Mouse (Mus musculus) liver, adult 2 months (tissue): Measurements from ENCODE around the gene Bag2. TPM values are rescaled to one million over a fixed set of nuclear protein-coding genes. Genes with fewer than 3 reads are reported as not detected.
A peak's percentile ranks its signal among the peaks of the same experiment; 100 is the strongest.

Source experiments
- DNase-seq: peaks from one replicate; pipeline ENCODE4 v3.0.0-alpha.2; 2011; ENCODE audit warnings: low read depth, low spot score; ENCODE audit errors: extremely low read depth
- H3K27ac ChIP-seq: fragments of 200-500 bp; replicated peaks from 2 replicates; pipeline ENCODE4 v1.5.1; 2012; ENCODE audit warnings: low read depth, mild to moderate bottlenecking, control low read depth, inconsistent platforms, low read length; ENCODE audit not compliant: insufficient read depth
- H3K27me3 ChIP-seq: fragments of 200-500 bp; 2 replicates; pipeline ENCODE4 v1.6.1; 2012; ENCODE audit warnings: mild to moderate bottlenecking, moderate library complexity, low read length, inconsistent platforms; ENCODE audit not compliant: control insufficient read depth, insufficient read depth
- H3K36me3 ChIP-seq: fragments of 200-500 bp; 2 replicates; pipeline ENCODE4 v1.6.1; 2012; ENCODE audit warnings: low read length, inconsistent platforms; ENCODE audit not compliant: control insufficient read depth, insufficient read depth
- H3K4me1 ChIP-seq: fragments of 200-500 bp; 2 replicates; pipeline ENCODE4 v1.6.1; 2011; ENCODE audit warnings: low read length; ENCODE audit not compliant: control insufficient read depth, insufficient read depth
- H3K4me3 ChIP-seq: fragments of 200-500 bp; 2 replicates; pipeline ENCODE4 v1.5.1; 2011; ENCODE audit warnings: low read depth, mild to moderate bottlenecking, control low read depth, low read length, moderate library complexity; ENCODE audit not compliant: insufficient read depth
- H3K79me2 ChIP-seq: fragments of 200-500 bp; 2 replicates; pipeline ENCODE4 v1.6.1; 2012; ENCODE audit warnings: inconsistent platforms, mild to moderate bottlenecking, low read length, moderate library complexity; ENCODE audit not compliant: control insufficient read depth, insufficient read depth
- H3K9ac ChIP-seq: fragments of 200-500 bp; 2 replicates; pipeline ENCODE4 v1.6.1; 2012; ENCODE audit warnings: low read depth, mild to moderate bottlenecking, control low read depth, inconsistent platforms, low read length
- CTCF ChIP-seq: fragments of 200-500 bp; IDR thresholded peaks from 2 replicates; pipeline ENCODE4 v1.5.1; 2011; ENCODE audit warnings: low read depth, low read length, control low read depth
- POLR2A ChIP-seq: fragments of 200-500 bp; IDR thresholded peaks from 2 replicates; pipeline ENCODE4 v1.6.1; 2011; ENCODE audit warnings: low read length, control low read depth; ENCODE audit not compliant: insufficient read depth; ENCODE audit errors: extremely low read depth
- WGBS: fragments of 180-500 bp; shearing (Covaris S2); methylation state at CpG from one replicate; pipeline ENCODE4 v1.1.7; 2018; 5-methylcytosine and 5-hydroxymethylcytosine counted together
- polyA plus RNA-seq: library from polyadenylated mRNA; depleted of rRNA; stranded (reverse); fragments of >200 nt; gene quantifications from 2 replicates; pipeline ENCODE4 v1.2.3, GENCODE M21; 2012; rRNA removed
- total RNA-seq: library from RNA; depleted of rRNA; stranded (reverse); fragments of >200 nt; gene quantifications from 2 replicates; pipeline ENCODE4 v1.2.3, GENCODE M21; 2014; rRNA removed

Gene Bag2
- 2.1 and 3.6 TPM in 2 replicates for total RNA-seq
- polyA plus RNA-seq = 4.1 and 5.9 TPM in 2 replicates

GRCm38 (mm10) chr1:33757491-33758041, at the start of gene Bag2:
Gene Bag2, minus strand, starts transcription at chr1:33757795.
- TF ChIP-seq POLR2A = no peak
- no peak for TF ChIP-seq CTCF
- WGBS = under 1% methylated on average over 57 of the region's 61 CpGs
- Histone ChIP-seq H3K36me3 (peaks cover 2% of the 10 kb centered on the region; the same call in 1 of the 2 replicates), H3K27me3 (no peaks in the 10 kb centered on the region), H3K4me3 (peak within 1 kb of the TSS; percentile 66), H3K9ac (peak within 1 kb of the TSS; percentile 66), H3K4me1 (no peaks in the 10 kb centered on the region; the same call in 1 of the 2 replicates), H3K27ac (no peak within 1 kb of the TSS), H3K79me2 (no peaks in the 10 kb centered on the region)
- DNase-seq = no peak

- peaks cover 42% of the 10 kb centered on the region for H3K36me3 ChIP-seq
These were observed 45.7 kb upstream of the Bag2 start for GRCm38 (mm10) chr1:33803323-33803722.

GRCm38 (mm10) chr1:33799620-33800019, 42.0 kb upstream of the Bag2 start:
- DNase-seq = no peak
- TF ChIP-seq CTCF (no peak), POLR2A (no peak)
- Histone ChIP-seq H3K4me3 (no peak overlapping the region), H3K4me1 (no peaks in the 10 kb centered on the region), H3K36me3 (peaks cover 32% of the 10 kb centered on the region), H3K9ac (no peak overlapping the region), H3K27me3 (no peaks in the 10 kb centered on the region), H3K27ac (no peak overlapping the region), H3K79me2 (no peaks in the 10 kb centered on the region; the same call in 1 of the 2 replicates)
- 88% methylated on average over 3 of the region's 3 CpGs for WGBS

More at GRCm38 (mm10) chr1:33803323-33803722, 45.7 kb upstream of the Bag2 start:
- TF ChIP-seq POLR2A (no peak), CTCF (no peak)
- no peak for DNase-seq
- 90% methylated on average over 2 of the region's 2 CpGs for WGBS
- H3K4me1 ChIP-seq = no peaks in the 10 kb centered on the region
- no peak overlapping the region for H3K4me3 ChIP-seq
- no peak overlapping the region for H3K9ac ChIP-seq
- H3K27me3 ChIP-seq = no peaks in the 10 kb centered on the region
- H3K79me2 ChIP-seq = no peaks in the 10 kb centered on the region; the same call in 1 of the 2 replicates
- no peak overlapping the region for H3K27ac ChIP-seq

GRCm38 (mm10) chr1:33788493-33788892, 30.9 kb upstream of the Bag2 start:
- no peak overlapping the region for H3K4me3 ChIP-seq
- no peaks in the 10 kb centered on the region for H3K36me3 ChIP-seq
- H3K4me1 ChIP-seq = no peaks in the 10 kb centered on the region
- H3K9ac ChIP-seq = no peak overlapping the region
- DNase-seq = no peak
- no peak for TF ChIP-seq POLR2A
- TF ChIP-seq CTCF = no peak
- 66% methylated on average over 3 of the region's 3 CpGs for WGBS
- no peaks in the 10 kb centered on the region for H3K27me3 ChIP-seq
- peaks cover 8% of the 10 kb centered on the region; the same call in 1 of the 2 replicates for H3K79me2 ChIP-seq
- no peak overlapping the region for H3K27ac ChIP-seq

- Histone ChIP-seq H3K79me2 (peaks cover 5% of the 10 kb centered on the region; the same call in 1 of the 2 replicates), H3K4me1 (no peaks in the 10 kb centered on the region), H3K27ac (no peak overlapping the region), H3K9ac (no peak overlapping the region), H3K27me3 (no peaks in the 10 kb centered on the region), H3K4me3 (no peak overlapping the region), H3K36me3 (no peaks in the 10 kb centered on the region)
- TF ChIP-seq CTCF (no peak), POLR2A (no peak)
- DNase-seq = no peak
- 84% methylated on average over 5 of the region's 5 CpGs for WGBS
These were observed 30.5 kb upstream of the Bag2 start for GRCm38 (mm10) chr1:33788072-33788471.

- WGBS = 97% methylated on average over 5 of the region's 5 CpGs
- no peak for DNase-seq
- H3K27ac ChIP-seq = no peak overlapping the region
These were observed 27.0 kb upstream of the Bag2 start for GRCm38 (mm10) chr1:33784561-33784960.

More at GRCm38 (mm10) chr1:33784561-33784960, 27.0 kb upstream of the Bag2 start:
- no peaks in the 10 kb centered on the region for H3K27me3 ChIP-seq
- no peaks in the 10 kb centered on the region for H3K4me1 ChIP-seq
- no peak overlapping the region for H3K4me3 ChIP-seq
- TF ChIP-seq CTCF (no peak), POLR2A (no peak)
- H3K36me3 ChIP-seq = peaks cover 4% of the 10 kb centered on the region
- peaks cover 5% of the 10 kb centered on the region; the same call in 1 of the 2 replicates for H3K79me2 ChIP-seq
- H3K9ac ChIP-seq = no peak overlapping the region
